Mouse (Mus musculus) liver, adult 2 months (tissue): ENCODE results near the gene Hoxa3.

Source experiments
- CTCF ChIP-seq: fragments of 200-500 bp; IDR thresholded peaks from 2 replicates; pipeline ENCODE4 v1.5.1; 2011; ENCODE audit warnings: low read depth, low read length, control low read depth
- POLR2A ChIP-seq: fragments of 200-500 bp; IDR thresholded peaks from 2 replicates; pipeline ENCODE4 v1.6.1; 2011; ENCODE audit warnings: low read length, control low read depth; ENCODE audit not compliant: insufficient read depth; ENCODE audit errors: extremely low read depth

DNA sequence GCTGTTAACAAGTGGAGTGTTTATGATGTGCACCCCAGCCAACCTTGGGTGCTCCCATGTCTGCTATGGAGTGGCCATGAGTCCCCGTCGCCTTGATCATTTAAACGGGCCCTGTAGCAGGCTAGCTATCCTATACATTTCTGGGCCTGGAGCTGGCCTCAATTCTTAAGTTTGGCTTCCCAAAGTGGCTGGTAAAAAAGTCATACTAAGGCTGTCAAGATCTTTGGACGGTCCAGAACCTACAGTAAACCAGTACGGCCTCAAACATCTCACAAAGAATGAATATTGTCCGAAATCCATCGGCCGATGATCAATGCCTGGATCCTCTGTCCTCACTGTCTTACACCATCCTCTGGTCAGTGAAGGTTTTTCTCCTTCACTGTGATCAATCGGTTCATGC, 22.1 kb upstream of the Hoxa3 start:
- TF ChIP-seq POLR2A = no peak
- no peak for TF ChIP-seq CTCF
